Mouse (Mus musculus) neutrophil, adult 5-6 weeks (primary cell): ENCODE measurements around the gene Rnpc3. TPM values are rescaled to one million over a fixed set of nuclear protein-coding genes. Genes with fewer than 3 reads are reported as not detected.
"Not testable (repeated sequence)": the region's sequence is repeated elsewhere in the genome, so short reads cannot be mapped to it uniquely, and the experiment has no call there.

Experiments used
- ATAC-seq: fragments of 151-379, 151-347 bp; 2 replicates; pipeline ENCODE4 v1.8.0; 2017; ENCODE audit warnings: mild to moderate bottlenecking, moderate TSS enrichment; ENCODE audit not compliant: insufficient number of reproducible peaks, poor library complexity, low FRiP score, severe bottlenecking; ENCODE audit errors: extremely low read depth
- total RNA-seq: library from RNA; stranded (forward); fragments of 200-1000 nt; gene quantifications from 2 replicates; pipeline ENCODE4 v1.2.3, GENCODE M21; 2017

The Rnpc3 gene
- 77.6 and 90.2 TPM in 2 replicates for total RNA-seq

- peak; percentile 93 for ATAC-seq
These were observed at the start of gene Rnpc3 for GRCm38 (mm10) chr3:113629606-113630359. Gene Rnpc3 (minus strand): TSS chr3:113630149.

- ATAC-seq: peak; percentile 55; the same call in 1 of the 2 replicates
These were observed 27.0 kb upstream of the Rnpc3 start for GRCm38 (mm10) chr3:113656940-113657339.

GRCm38 (mm10) chr3:113654335-113654734 lies 24.4 kb upstream of the Rnpc3 start:
- no peak for ATAC-seq

- not testable (repeated sequence) for ATAC-seq
These were observed 21.4 kb upstream of the Rnpc3 start for GRCm38 (mm10) chr3:113651386-113651785.

GRCm38 (mm10) chr3:113639545-113639944 lies 9.6 kb upstream of the Rnpc3 start:
- no peak for ATAC-seq

DNA sequence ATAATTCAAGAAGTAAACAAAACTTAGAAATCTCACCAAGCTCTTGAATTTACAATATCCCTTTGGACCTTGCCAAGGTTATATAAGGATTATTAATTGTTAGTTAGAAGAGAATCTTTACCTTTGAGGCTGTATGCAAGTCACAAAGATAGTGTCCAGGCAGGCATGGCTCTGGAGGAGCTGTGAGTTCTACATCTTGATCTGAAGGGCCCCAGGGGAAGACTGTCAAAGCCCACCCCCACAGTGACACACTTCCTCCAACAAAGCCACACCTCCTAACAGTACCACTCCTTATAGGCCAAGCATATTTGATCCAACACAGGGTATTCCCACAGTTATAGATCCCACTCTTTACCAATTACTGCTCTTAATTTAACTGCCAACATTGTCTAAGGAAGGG lies 4.3 kb upstream of the Rnpc3 start:
- no peak for ATAC-seq

DNA sequence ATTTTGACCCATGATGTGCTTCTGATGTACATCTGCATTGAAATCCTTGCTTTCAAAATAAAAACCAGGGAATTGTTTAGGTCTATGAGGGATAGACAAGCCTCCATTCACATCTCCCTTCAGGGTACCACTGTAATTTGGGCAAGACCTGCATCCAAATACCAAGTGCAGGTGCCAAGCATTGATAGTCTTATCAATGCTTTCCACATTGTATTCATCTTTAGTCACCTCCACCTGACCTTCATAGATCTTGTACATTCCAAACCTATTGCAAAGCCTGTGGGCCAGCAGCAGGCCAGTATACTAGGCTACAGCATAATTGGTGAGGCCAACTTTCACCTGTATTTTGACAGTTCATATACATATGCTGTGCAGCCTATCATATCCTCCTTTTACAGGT lies 1.7 kb upstream of the Rnpc3 start:
- ATAC-seq: no peak

DNA sequence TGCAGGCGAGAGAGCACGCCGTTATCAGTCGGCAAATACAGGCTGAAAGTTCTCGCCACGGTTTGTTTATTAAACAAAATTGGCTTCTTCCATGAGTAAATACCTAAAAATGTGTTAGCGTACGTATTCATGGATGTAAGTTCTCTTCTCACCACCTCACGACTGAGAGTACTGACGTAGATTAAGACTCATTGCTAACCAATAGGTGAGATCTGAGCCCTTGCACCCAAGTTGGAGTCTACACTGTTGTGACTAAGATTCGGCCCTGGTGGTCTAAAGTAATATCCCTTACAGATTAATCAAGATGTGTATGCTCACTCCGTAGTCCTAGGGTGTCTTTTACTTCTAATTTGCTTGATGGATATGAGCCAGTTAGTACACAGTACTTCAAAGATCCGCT lies 615 bp upstream of the Rnpc3 start:
- ATAC-seq: peak; percentile 21; the same call in 1 of the 2 replicates

DNA sequence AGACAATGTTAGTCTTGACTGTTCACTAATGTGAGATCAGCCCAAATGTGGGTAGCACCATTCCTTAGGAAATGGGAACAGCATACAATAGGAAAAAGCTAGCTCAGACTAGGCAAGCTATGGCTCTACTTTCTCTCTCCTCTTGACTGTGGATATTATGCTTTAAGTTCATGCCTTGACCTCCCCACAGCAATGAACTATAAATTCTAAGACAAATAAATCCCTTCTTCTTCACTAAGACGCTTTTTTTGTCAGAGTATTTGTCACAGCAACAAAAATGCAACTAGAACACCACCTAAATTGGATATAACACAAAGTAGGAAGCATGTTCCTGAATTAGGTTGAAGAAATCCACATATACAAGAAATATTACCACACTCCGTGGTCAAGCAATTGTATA lies 23.4 kb downstream of the Rnpc3 start, which contains the start of gene Amy1:
Gene Amy1 (minus strand): TSS at position 101 of the 400 bp plus-strand sequence.
- no peak for ATAC-seq

- ATAC-seq: no peak
These were observed 39.1 kb downstream of the Rnpc3 start for GRCm38 (mm10) chr3:113590844-113591243.

DNA sequence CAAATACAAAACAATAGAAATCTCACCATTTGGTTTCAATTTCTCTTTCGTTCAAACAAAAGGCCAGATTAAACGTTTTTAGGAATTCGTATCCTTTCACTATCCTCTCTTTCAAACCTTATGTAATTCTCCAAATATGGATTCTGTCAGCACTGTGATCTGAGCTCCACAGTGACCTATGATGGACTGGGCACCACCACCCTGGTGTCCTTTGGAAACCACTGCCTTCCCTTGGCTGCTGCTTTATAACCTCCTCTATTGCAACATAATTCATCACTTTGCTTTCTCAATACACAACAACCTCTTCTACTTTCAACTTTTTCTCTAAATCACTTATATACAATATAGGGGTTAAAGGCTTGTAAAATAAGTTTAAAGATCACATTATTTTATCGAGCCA lies 55.4 kb downstream of the Rnpc3 start:
- no peak for ATAC-seq

DNA sequence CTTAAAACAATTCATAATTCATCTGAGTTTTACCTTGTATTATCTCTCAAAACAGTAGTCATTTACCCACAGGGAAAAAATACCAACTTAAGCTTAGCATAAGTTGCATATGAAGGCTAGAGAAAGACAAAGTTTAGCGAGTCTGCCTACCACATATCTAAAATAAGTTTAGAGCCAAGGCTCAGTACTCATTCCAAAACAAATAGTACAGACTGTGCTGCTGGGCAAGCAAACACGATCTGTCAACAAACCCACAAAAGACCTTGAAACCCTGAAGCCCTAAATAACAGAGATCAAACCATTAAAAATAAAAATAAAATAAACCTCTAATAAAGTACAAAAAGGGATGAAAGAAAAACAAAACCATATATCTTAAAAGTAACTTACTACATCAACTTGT lies 55.8 kb downstream of the Rnpc3 start:
- ATAC-seq: no peak

GRCm38 (mm10) chr3:113572158-113572557 lies 57.8 kb downstream of the Rnpc3 start:
- ATAC-seq: no peak

Other genes starting within 250 kb of the Rnpc3 start
- gene Amy2a1, start 97.7 kb downstream of the Rnpc3 start, total RNA-seq: not detected in 2 replicates
- gene Amy1, start 23.4 kb downstream of the Rnpc3 start, total RNA-seq: 2.7 TPM in 1 of 2 replicates, not detected in the other